Mouse (Mus musculus) small intestine, adult 2 months (tissue): ENCODE results near the gene Magi1.

ENCODE experiments used
- CTCF ChIP-seq: fragments of 200-500 bp; IDR thresholded peaks from 2 replicates; pipeline ENCODE4 v1.5.1; 2012; ENCODE audit warnings: low read depth, mild to moderate bottlenecking, control low read depth, inconsistent platforms, low read length, moderate library complexity, mixed read lengths; ENCODE audit not compliant: insufficient replicate concordance, insufficient read length; ENCODE audit errors: extremely low read depth
- POLR2A ChIP-seq: fragments of 200-500 bp; IDR thresholded peaks from 2 replicates; pipeline ENCODE4 v1.6.1; 2012; ENCODE audit warnings: low read depth, mild to moderate bottlenecking, control low read depth, inconsistent platforms, low read length, moderate library complexity

DNA sequence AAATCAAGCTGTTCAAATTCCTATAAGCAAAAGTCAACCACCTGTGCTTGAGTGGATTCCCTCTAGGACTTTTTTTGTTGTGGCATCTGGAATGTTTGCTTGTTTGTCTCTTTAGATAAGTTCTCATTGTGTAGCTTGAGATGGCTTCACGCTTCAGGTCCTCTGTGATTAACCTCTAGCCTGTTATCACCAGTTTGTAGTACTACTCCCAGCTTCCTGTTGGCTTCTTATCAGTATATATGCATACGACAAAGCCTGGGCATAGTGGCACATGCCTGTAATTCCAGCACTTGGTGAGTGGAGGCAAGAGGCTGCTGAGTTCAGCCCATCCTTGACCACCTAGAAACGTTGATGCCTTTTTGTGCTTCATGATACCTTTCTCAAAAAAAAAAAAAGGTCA is 16.8 kb upstream of the Magi1 start:
- TF ChIP-seq POLR2A (no peak), CTCF (no peak)
